Mouse (Mus musculus): ENCODE measurements at regions not wholly inside any gene's neighbourhood (a gene's known extent, or its start where the extent isn't known, plus 50 kb on each side); places are given as distances from the start of the nearest gene placed in this dataset.

DNA sequence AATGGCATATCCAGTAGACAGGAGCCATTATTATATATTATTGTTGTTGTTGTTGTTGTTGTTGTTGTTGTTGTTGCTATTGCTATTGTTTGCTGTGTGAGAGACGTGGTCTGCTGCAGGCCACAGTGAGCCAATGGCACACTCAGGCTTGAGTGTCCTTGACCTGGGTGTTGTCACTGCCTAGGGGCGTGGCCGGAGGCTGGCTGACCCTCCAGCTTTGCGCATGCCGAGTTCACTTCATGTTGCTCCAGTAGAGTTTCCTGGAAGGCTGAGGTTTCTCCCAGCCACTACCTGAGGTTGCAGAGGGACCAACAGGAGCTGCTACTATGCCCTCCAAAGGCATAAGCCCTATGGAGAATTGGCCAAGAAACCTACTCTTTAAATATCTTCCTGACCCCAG lies 83.1 kb upstream of the Csf3r start:
- no peak for DNase-seq

- DNase-seq, result peak; percentile 42 to 56
These were observed 82.4 kb upstream of the Csf3r start for GRCm38 (mm10) chr4:125941916-125942315.

- DNase-seq, result no peak
These were observed 79.3 kb upstream of the Csf3r start for GRCm38 (mm10) chr4:125945062-125945461.

DNA sequence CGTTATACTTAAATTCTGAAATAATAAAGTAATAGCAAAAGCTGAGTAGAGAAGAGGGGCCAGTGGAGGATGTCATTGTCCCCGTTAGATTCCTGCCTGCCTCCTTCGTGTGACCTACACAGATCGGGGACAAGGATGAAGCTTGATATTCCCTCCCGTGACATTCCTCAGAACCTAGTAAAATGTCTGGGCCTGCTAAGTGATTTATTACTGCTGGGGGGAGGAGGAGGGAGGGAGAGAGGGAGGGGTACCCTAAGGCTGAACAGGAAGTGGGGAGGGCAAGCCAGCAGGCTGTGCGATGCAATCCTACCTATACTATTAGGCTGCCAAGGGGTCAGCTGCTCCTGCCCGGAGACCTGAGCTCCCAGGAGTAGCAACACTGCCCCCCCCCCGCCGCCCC lies 64.9 kb upstream of the Csf3r start:
- no peak for DNase-seq

- no peak for DNase-seq
These were observed 63.6 kb upstream of the Csf3r start for GRCm38 (mm10) chr4:125960704-125961279.

GRCm38 (mm10) chr4:125962677-125963076 lies 61.7 kb upstream of the Csf3r start:
- peak; percentile 69 to 77 for DNase-seq

Data from layer of hippocampus, postnatal 36 days (tissue).